Mouse (Mus musculus): ENCODE data around the gene Pkhd1. TPM values are rescaled to one million over a fixed set of nuclear protein-coding genes. Genes with fewer than 3 reads are reported as not detected.
"Not testable (repeated sequence)": the region's sequence is repeated elsewhere in the genome, so short reads cannot be mapped to it uniquely, and the experiment has no call there.

Gene Pkhd1
- polyA plus RNA-seq, 1 experiment from 2014 or later, result 0.37 TPM

DNA sequence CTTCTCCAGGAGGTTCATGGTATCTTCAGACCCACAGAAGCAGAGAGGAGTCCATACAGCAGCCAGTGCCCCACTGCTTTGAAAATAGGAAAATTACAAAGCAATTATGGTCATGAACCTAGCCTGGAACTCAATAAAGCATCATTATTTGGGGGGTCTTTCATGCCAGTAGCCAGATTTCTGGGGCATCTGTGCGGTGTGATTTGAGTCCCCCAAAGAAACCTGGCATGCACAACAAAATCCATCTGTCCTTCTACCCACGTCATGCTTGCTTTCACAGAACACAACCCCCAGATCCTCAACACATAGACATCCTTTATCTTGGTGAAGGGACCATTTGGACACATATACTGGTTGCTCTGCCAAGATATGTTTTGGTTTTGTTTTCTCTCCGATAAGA is 316.2 kb downstream of the Pkhd1 start:
- Histone ChIP-seq H3K27me3 (replicated peaks; ENCODE audit: control insufficient read depth, insufficient read depth, low read length) (no peaks in the 10 kb centered on the region), H3K4me2 (no peak overlapping the region), H3K36me3 (ENCODE audit: control insufficient read depth, insufficient read depth, low read length) (no peaks in the 10 kb centered on the region), H3K9me3 (ENCODE audit: control insufficient read depth, low read length) (no peaks in the 10 kb centered on the region), H3K4me3 (ENCODE audit: low read depth, low read length) (no peak overlapping the region), H3K27ac (ENCODE audit: low read depth, low read length) (no peak overlapping the region), H3K4me1 (replicated peaks; ENCODE audit: control insufficient read depth, insufficient read depth, low read length) (no peaks in the 10 kb centered on the region), H3K9ac (ENCODE audit: low read depth, low read length) (no peak overlapping the region)
- DNase-seq (ENCODE audit: low spot score) (no peak), ATAC-seq (replicated peaks; ENCODE audit: low FRiP score) (no peak)
- 73% methylated on average over 3 of the region's 3 CpGs for WGBS

DNA sequence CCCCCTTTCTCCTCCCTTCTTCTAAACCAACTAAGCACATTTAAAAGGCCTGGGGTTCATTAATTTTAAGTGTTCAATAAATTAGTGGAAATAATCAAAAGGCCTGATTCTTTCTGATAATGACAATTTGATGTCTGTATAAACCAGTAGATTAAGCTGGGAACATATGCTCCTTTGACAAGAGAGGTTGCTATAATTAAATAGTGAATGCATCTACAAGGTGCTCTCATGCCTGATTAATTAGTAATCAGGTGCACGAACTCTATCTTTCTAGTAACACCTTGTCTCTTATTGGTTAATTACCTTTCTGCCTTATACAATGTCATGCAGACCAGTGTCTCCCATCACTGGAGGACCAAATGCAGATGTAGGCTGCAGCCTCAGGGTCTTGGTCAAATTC is 329.2 kb downstream of the Pkhd1 start:
- no peaks in the 10 kb centered on the region for H3K4me1 ChIP-seq (replicated peaks; ENCODE audit: control insufficient read depth, insufficient read depth, low read length)
- H3K4me2 ChIP-seq, result no peak overlapping the region
- no peak for DNase-seq (ENCODE audit: low spot score)
- H3K9me3 ChIP-seq (ENCODE audit: control insufficient read depth, low read length), result no peaks in the 10 kb centered on the region
- 73% methylated on average over 1 of the region's 1 CpGs for WGBS
- no peak overlapping the region for H3K27ac ChIP-seq (ENCODE audit: low read depth, low read length)
- H3K9ac ChIP-seq (ENCODE audit: low read depth, low read length), result no peak overlapping the region
- H3K27me3 ChIP-seq (replicated peaks; ENCODE audit: control insufficient read depth, insufficient read depth, low read length), result no peaks in the 10 kb centered on the region
- no peak overlapping the region for H3K4me3 ChIP-seq (ENCODE audit: low read depth, low read length)
- no peak for ATAC-seq (replicated peaks; ENCODE audit: low FRiP score)
- H3K36me3 ChIP-seq (ENCODE audit: control insufficient read depth, insufficient read depth, low read length), result no peaks in the 10 kb centered on the region

DNA sequence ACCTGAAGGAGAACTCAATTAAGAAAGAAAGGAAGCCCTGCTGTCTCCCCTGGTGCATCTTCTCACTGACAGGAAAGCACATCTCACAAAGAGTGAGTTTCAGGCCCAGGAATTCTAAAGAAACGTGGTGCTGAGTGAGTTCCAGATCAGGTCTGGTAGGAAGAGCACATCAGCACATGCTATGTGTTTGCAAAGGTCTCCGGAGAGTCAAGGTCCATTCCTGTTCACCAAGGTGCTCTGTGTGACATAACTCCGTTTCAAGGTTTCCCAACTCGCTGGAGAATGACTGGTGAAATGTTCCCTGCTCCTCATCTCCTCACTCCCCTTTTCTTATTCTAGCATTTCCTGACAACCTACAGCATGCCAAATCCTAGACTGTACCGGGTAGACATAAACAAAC is 357.5 kb downstream of the Pkhd1 start:
- 57% methylated on average over 5 of the region's 5 CpGs for WGBS
- H3K9ac ChIP-seq (ENCODE audit: low read depth, low read length), result no peak overlapping the region
- no peaks in the 10 kb centered on the region for H3K9me3 ChIP-seq (ENCODE audit: control insufficient read depth, low read length)
- H3K4me1 ChIP-seq (replicated peaks; ENCODE audit: control insufficient read depth, insufficient read depth, low read length), result no peaks in the 10 kb centered on the region
- no peaks in the 10 kb centered on the region for H3K27me3 ChIP-seq (replicated peaks; ENCODE audit: control insufficient read depth, insufficient read depth, low read length)
- no peak overlapping the region for H3K27ac ChIP-seq (ENCODE audit: low read depth, low read length)
- H3K36me3 ChIP-seq (ENCODE audit: control insufficient read depth, insufficient read depth, low read length), result no peaks in the 10 kb centered on the region
- H3K4me3 ChIP-seq (ENCODE audit: low read depth, low read length), result no peak overlapping the region
- no peak overlapping the region for H3K4me2 ChIP-seq
- no peak for DNase-seq (ENCODE audit: low spot score)
- ATAC-seq (replicated peaks; ENCODE audit: low FRiP score), result no peak

DNA sequence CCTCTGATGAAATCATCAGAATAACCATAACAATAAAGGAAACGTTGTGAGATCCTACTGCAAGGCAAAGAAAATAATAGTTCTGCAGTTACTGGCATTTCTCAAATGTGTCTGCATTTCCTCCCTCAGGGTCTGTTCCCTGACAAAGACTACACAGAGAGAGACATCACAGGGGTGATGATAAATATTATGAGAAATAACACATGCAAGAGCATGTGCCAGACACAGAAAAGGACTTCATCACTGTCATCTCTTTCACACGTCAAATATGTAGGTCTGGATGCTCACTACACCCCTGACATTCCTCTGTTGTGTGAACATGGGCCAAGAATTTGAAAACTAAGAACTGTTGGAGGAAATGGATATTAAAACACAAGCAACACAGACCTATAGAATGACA is 369.7 kb downstream of the Pkhd1 start:
- no peak overlapping the region for H3K27ac ChIP-seq (ENCODE audit: low read depth, low read length)
- H3K9ac ChIP-seq (ENCODE audit: low read depth, low read length), result no peak overlapping the region
- no peaks in the 10 kb centered on the region for H3K9me3 ChIP-seq (ENCODE audit: control insufficient read depth, low read length)
- H3K27me3 ChIP-seq (replicated peaks; ENCODE audit: control insufficient read depth, insufficient read depth, low read length), result no peaks in the 10 kb centered on the region
- no peaks in the 10 kb centered on the region for H3K36me3 ChIP-seq (ENCODE audit: control insufficient read depth, insufficient read depth, low read length)
- WGBS, result 61% methylated on average over 2 of the region's 2 CpGs
- H3K4me1 ChIP-seq (replicated peaks; ENCODE audit: control insufficient read depth, insufficient read depth, low read length), result no peaks in the 10 kb centered on the region
- no peak for ATAC-seq (replicated peaks; ENCODE audit: low FRiP score)
- no peak overlapping the region for H3K4me3 ChIP-seq (ENCODE audit: low read depth, low read length)
- no peak for DNase-seq (ENCODE audit: low spot score)
- no peak overlapping the region for H3K4me2 ChIP-seq

DNA sequence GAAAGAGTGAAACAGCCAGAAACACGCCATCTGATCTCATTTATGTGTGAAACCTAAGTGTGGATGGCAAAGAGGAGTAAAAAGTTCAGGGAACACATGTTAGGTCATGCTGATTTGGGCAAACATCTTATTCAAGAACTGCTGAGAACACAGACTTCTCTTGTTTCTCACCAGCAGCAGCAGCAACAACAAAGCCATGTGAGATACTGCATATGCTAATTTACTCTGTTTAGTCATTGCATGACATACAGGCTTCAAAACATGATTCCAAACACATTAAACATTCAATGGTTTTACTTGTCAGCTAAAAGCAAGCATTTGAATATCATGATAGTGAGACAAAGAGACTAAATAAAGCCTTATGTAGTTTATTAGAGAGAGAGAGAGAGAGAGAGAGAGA is 401.2 kb downstream of the Pkhd1 start:
- DNase-seq (ENCODE audit: low spot score) (no peak), ATAC-seq (replicated peaks; ENCODE audit: low FRiP score) (no peak)
- no peaks in the 10 kb centered on the region for H3K36me3 ChIP-seq (ENCODE audit: control insufficient read depth, insufficient read depth, low read length)
- no peak overlapping the region for H3K4me2 ChIP-seq
- no peaks in the 10 kb centered on the region for H3K4me1 ChIP-seq (replicated peaks; ENCODE audit: control insufficient read depth, insufficient read depth, low read length)
- no peaks in the 10 kb centered on the region for H3K27me3 ChIP-seq (replicated peaks; ENCODE audit: control insufficient read depth, insufficient read depth, low read length)
- H3K9me3 ChIP-seq (ENCODE audit: control insufficient read depth, low read length), result no peaks in the 10 kb centered on the region
- no peak overlapping the region for H3K27ac ChIP-seq (ENCODE audit: low read depth, low read length)
- no peak overlapping the region for H3K4me3 ChIP-seq (ENCODE audit: low read depth, low read length)
- no peak overlapping the region for H3K9ac ChIP-seq (ENCODE audit: low read depth, low read length)
- 50% methylated on average over 1 of the region's 1 CpGs for WGBS

DNA sequence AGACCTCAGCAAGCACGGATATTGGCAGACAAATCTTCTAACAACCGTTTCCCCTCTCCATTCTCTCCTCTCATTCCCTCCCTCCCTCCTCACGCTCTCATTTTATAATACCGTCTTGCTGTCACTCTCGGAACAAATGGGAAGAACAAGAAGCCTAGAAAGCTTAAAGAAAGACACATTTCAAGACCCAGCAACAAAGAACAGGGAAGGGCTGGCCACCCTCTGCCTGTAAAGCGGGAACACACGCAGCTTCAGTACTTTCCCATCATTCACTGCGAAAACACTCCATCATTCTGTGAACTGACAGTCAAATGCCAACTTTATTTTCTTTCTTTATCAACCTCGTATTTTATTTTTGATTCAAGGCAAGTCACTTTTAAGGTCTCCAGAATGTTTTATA is 427.4 kb downstream of the Pkhd1 start:
- ATAC-seq (replicated peaks; ENCODE audit: low FRiP score) (no peak), DNase-seq (ENCODE audit: low spot score) (no peak)
- H3K27me3 ChIP-seq (replicated peaks; ENCODE audit: control insufficient read depth, insufficient read depth, low read length), result no peaks in the 10 kb centered on the region
- H3K27ac ChIP-seq (ENCODE audit: low read depth, low read length), result no peak overlapping the region
- no peak overlapping the region for H3K4me2 ChIP-seq
- H3K4me3 ChIP-seq (ENCODE audit: low read depth, low read length), result no peak overlapping the region
- 69% methylated on average over 9 of the region's 9 CpGs for WGBS
- no peak overlapping the region for H3K9ac ChIP-seq (ENCODE audit: low read depth, low read length)
- H3K36me3 ChIP-seq (ENCODE audit: control insufficient read depth, insufficient read depth, low read length), result no peaks in the 10 kb centered on the region
- no peaks in the 10 kb centered on the region for H3K9me3 ChIP-seq (ENCODE audit: control insufficient read depth, low read length)
- no peaks in the 10 kb centered on the region for H3K4me1 ChIP-seq (replicated peaks; ENCODE audit: control insufficient read depth, insufficient read depth, low read length)

DNA sequence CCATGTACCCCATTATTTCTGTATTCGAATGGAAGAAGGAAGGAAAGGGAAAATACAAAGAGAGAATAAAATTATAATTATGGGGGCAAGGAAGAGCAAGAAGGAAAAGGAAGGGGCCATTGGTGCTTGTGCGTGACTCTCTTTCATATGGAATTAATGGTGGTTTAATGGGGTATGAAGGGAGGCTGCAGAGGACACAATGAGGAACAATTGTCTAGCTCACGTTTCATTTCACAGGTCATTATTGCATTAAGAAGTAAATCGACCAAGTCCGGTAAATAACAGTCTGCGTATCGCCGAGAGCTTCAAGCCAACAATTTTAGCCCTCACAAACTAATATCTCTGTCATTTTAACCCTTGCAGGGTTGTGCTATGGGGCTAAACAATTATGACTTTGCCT is 437.7 kb downstream of the Pkhd1 start:
- no peak for ATAC-seq (replicated peaks; ENCODE audit: low FRiP score)
- no peak for DNase-seq (ENCODE audit: low spot score)
- no peaks in the 10 kb centered on the region for H3K27me3 ChIP-seq (replicated peaks; ENCODE audit: control insufficient read depth, insufficient read depth, low read length)
- no peak overlapping the region for H3K4me3 ChIP-seq (ENCODE audit: low read depth, low read length)
- H3K9ac ChIP-seq (ENCODE audit: low read depth, low read length), result no peak overlapping the region
- WGBS, result 78% methylated on average over 8 of the region's 8 CpGs
- H3K36me3 ChIP-seq (ENCODE audit: control insufficient read depth, insufficient read depth, low read length), result no peaks in the 10 kb centered on the region
- H3K9me3 ChIP-seq (ENCODE audit: control insufficient read depth, low read length), result no peaks in the 10 kb centered on the region
- no peak overlapping the region for H3K4me2 ChIP-seq
- no peak overlapping the region for H3K27ac ChIP-seq (ENCODE audit: low read depth, low read length)
- H3K4me1 ChIP-seq (replicated peaks; ENCODE audit: control insufficient read depth, insufficient read depth, low read length), result no peaks in the 10 kb centered on the region

DNA sequence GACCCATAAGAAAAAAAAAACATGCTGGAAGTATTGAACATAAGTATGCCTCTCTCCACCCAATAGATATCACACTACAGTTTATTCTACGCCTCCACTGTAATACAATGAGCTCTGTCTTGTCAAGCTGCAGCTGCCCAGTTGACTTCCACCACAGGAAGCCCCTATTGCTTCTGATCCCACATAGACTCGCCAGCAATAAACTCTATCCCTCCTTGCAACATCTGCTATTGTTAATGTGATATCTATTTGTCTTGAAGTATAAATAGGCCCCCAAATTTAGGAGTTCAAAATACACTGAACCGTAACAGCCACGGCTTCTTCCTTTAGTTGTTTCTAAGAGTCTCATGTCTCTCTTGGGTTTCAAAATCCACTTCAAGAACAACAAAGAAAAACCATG is 446.7 kb downstream of the Pkhd1 start:
- DNase-seq (ENCODE audit: low spot score), result no peak
- 73% methylated on average over 4 of the region's 4 CpGs for WGBS
- ATAC-seq (replicated peaks; ENCODE audit: low FRiP score), result no peak
- no peaks in the 10 kb centered on the region for H3K36me3 ChIP-seq (ENCODE audit: control insufficient read depth, insufficient read depth, low read length)
- no peak overlapping the region for H3K4me2 ChIP-seq
- H3K27ac ChIP-seq (ENCODE audit: low read depth, low read length), result no peak overlapping the region
- no peak overlapping the region for H3K4me3 ChIP-seq (ENCODE audit: low read depth, low read length)
- no peaks in the 10 kb centered on the region for H3K9me3 ChIP-seq (ENCODE audit: control insufficient read depth, low read length)
- H3K27me3 ChIP-seq (replicated peaks; ENCODE audit: control insufficient read depth, insufficient read depth, low read length), result no peaks in the 10 kb centered on the region
- H3K4me1 ChIP-seq (replicated peaks; ENCODE audit: control insufficient read depth, insufficient read depth, low read length), result no peaks in the 10 kb centered on the region
- no peak overlapping the region for H3K9ac ChIP-seq (ENCODE audit: low read depth, low read length)

DNA sequence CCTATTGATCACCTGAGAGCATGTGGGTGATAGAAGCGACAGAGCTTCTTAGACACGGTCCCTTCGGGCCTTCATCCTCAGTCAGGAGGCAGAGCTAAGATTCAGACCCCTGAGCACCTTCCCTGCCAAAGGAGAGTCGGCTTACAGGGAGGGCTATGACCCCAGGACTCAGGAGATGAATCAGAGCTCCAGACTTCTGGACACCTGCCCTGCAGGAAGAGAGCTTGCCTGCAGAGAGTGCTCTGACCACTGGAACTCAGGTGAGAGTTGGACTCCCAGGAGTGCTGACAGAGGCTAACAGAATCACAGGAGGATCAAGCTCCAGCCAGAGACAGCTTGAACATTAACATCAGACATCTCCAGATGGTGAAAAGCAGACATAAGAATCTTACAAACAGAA is 467.2 kb downstream of the Pkhd1 start:
- H3K9ac ChIP-seq (ENCODE audit: low read depth, low read length); H3K27ac ChIP-seq (ENCODE audit: low read depth, low read length); H3K4me1 ChIP-seq (replicated peaks; ENCODE audit: control insufficient read depth, insufficient read depth, low read length); H3K9me3 ChIP-seq (ENCODE audit: control insufficient read depth, low read length); DNase-seq (ENCODE audit: low spot score); H3K27me3 ChIP-seq (replicated peaks; ENCODE audit: control insufficient read depth, insufficient read depth, low read length); ATAC-seq (replicated peaks; ENCODE audit: low FRiP score); H3K36me3 ChIP-seq (ENCODE audit: control insufficient read depth, insufficient read depth, low read length); H3K4me2 ChIP-seq; H3K4me3 ChIP-seq (ENCODE audit: low read depth, low read length): not testable (repeated sequence)
- WGBS, result 71% methylated on average over 4 of the region's 4 CpGs
